Mouse (Mus musculus): ENCODE data around the gene Slc25a36.

GRCm38 (mm10) chr9:97106481-97107160 lies 4.3 kb downstream of the Slc25a36 start:
- TF ChIP-seq CTCF (IDR thresholded peaks at IDR 0.05; ENCODE audit: control insufficient read depth, insufficient read depth, low read length) = no peak
- no peak for TF ChIP-seq POLR2A (IDR thresholded peaks at IDR 0.05; ENCODE audit: borderline replicate concordance, control insufficient read depth, low read depth, low read length)
